Comparison of ENCODE assay signal across 21 mouse cellular contexts in genomic region chr4:145434519-145434918, GRCm38 (mm10).
DNase-seq lines count a peak whose midpoint lies in the region; ATAC-seq and TF ChIP-seq lines count a peak whose summit lies in the region.
"Had no signal": no experiment of that assay in that cellular context is flagged by ENCODE, and none has a peak within 500 bp of the region (broad histone marks: within the 10 kb centered on the region; RNA-seq: fewer than 3 reads in every experiment).

No protein-coding gene starts in this region.

- TF ChIP-seq CTCF in lung, postnatal 0 days (IDR thresholded peaks at IDR 0.05): no peak

- 0 out of 2 replicates have a peak, but pooled peaks have one; percentile 13 for ATAC-seq in heart, embryonic 12.5 days (ENCODE audit: insufficient number of reproducible peaks, low FRiP score)
- 0 out of 2 replicates have a peak, but pooled peaks have one; percentile 22 for ATAC-seq in lung, postnatal 0 days
- ATAC-seq: forebrain, embryonic 16.5 days had no signal

- 79% methylated on average over 1 of the region's 1 CpGs for WGBS in heart, embryonic 12.5 days
- 86% methylated on average over 1 of the region's 1 CpGs for WGBS in heart, embryonic 10.5 days
- WGBS in lung, postnatal 0 days: 84% methylated on average over 1 of the region's 1 CpGs

- no peak for TF ChIP-seq EP300 in lung, postnatal 0 days (IDR thresholded peaks at IDR 0.05)

- H3K4me2 ChIP-seq in heart, embryonic 12.5 days: no peak overlapping the region
- no peak overlapping the region for H3K4me2 ChIP-seq in lung, postnatal 0 days (replicated peaks; ENCODE audit: low read depth, low read length)
- H3K4me2 ChIP-seq: embryonic facial prominence, embryonic 13.5 days; forebrain, embryonic 12.5 days; hindbrain, embryonic 14.5 days had no signal

- no peak for DNase-seq in heart, embryonic 10.5 days (ENCODE audit: low spot score)
- DNase-seq in lung, postnatal 0 days (ENCODE audit: low spot score): no peak
- no peak for DNase-seq in lung, postnatal 36 days
- peak; percentile 2 for DNase-seq in thymus, postnatal 0 days (ENCODE audit: low spot score)
- DNase-seq in thymus, postnatal 14 days: no peak
- no peak for DNase-seq in right cerebral cortex, postnatal 10 days (ENCODE audit: low spot score in 2 of 2)
- DNase-seq: adrenal gland, postnatal 10 days; cerebellum, adult 11 months; cerebellum, adult 8-10 months; cerebellum, postnatal 14 days; embryo, embryonic 11 days; gastrocnemius, postnatal 10 days; heart, adult 2 months; heart, postnatal 10 days; heart, postnatal 4 days had no signal

- peaks cover 18% of the 10 kb centered on the region for H3K9me3 ChIP-seq in heart, embryonic 12.5 days (replicated peaks)
- H3K9me3 ChIP-seq in heart, embryonic 10.5 days: peaks cover 14% of the 10 kb centered on the region
- peaks cover 18% of the 10 kb centered on the region for H3K9me3 ChIP-seq in lung, postnatal 0 days (ENCODE audit: low read length)

- no peak overlapping the region for H3K4me3 ChIP-seq in heart, embryonic 12.5 days
- no peak overlapping the region for H3K4me3 ChIP-seq in heart, embryonic 10.5 days
- H3K4me3 ChIP-seq in lung, postnatal 0 days (ENCODE audit: low read depth, low read length): no peak overlapping the region
- H3K4me3 ChIP-seq: embryonic facial prominence, embryonic 13.5 days; forebrain, embryonic 12.5 days; heart, adult 2 months had no signal

- no peak overlapping the region for H3K9ac ChIP-seq in heart, embryonic 12.5 days
- H3K9ac ChIP-seq in lung, postnatal 0 days (replicated peaks; ENCODE audit: low read depth): no peak overlapping the region
- H3K9ac ChIP-seq: embryonic facial prominence, embryonic 13.5 days; forebrain, embryonic 12.5 days; hindbrain, embryonic 14.5 days had no signal

- no peak overlapping the region for H3K27ac ChIP-seq in heart, embryonic 12.5 days (ENCODE audit: poor library complexity, severe bottlenecking)
- H3K27ac ChIP-seq in heart, embryonic 10.5 days: no peak overlapping the region
- no peak overlapping the region for H3K27ac ChIP-seq in lung, postnatal 0 days (ENCODE audit: low read length)
- H3K27ac ChIP-seq: embryonic facial prominence, embryonic 13.5 days; forebrain, embryonic 12.5 days; heart, adult 2 months; hindbrain, embryonic 14.5 days had no signal

- no peaks in the 10 kb centered on the region for H3K27me3 ChIP-seq in heart, embryonic 12.5 days (replicated peaks)
- H3K27me3 ChIP-seq in heart, embryonic 10.5 days (ENCODE audit: insufficient read depth, poor library complexity, severe bottlenecking): no peaks in the 10 kb centered on the region
- no peaks in the 10 kb centered on the region for H3K27me3 ChIP-seq in lung, postnatal 0 days (replicated peaks; ENCODE audit: insufficient read depth, low read length)
- H3K27me3 ChIP-seq: CH12.LX; embryonic facial prominence, embryonic 13.5 days; forebrain, embryonic 12.5 days had no signal

- H3K36me3 ChIP-seq in heart, embryonic 12.5 days: no peaks in the 10 kb centered on the region
- H3K36me3 ChIP-seq in heart, embryonic 10.5 days: no peaks in the 10 kb centered on the region
- H3K36me3 ChIP-seq in lung, postnatal 0 days (ENCODE audit: insufficient read depth, low read length): no peaks in the 10 kb centered on the region
- H3K36me3 ChIP-seq: embryonic facial prominence, embryonic 13.5 days; forebrain, embryonic 12.5 days had no signal

- no peaks in the 10 kb centered on the region for H3K4me1 ChIP-seq in heart, embryonic 12.5 days (replicated peaks)
- H3K4me1 ChIP-seq in heart, embryonic 10.5 days: no peaks in the 10 kb centered on the region
- H3K4me1 ChIP-seq in lung, postnatal 0 days (ENCODE audit: insufficient read depth, low read depth, low read length): no peaks in the 10 kb centered on the region
- H3K4me1 ChIP-seq: embryonic facial prominence, embryonic 13.5 days; forebrain, embryonic 12.5 days had no signal
